Mouse (Mus musculus) lung, postnatal 10 days (tissue): Measurements from ENCODE around the gene Entpd8.
A peak's percentile ranks its signal among the peaks of the same experiment; 100 is the strongest.

ENCODE experiments used
- DNase-seq: peaks from one replicate; pipeline ENCODE4 v3.0.0; 2021

Entpd8 gene

GRCm38 (mm10) chr2:25080076-25080475, at the start of gene Entpd8:
Entpd8 (plus strand) TSS chr2:25080304.
- DNase-seq = no peak

DNA sequence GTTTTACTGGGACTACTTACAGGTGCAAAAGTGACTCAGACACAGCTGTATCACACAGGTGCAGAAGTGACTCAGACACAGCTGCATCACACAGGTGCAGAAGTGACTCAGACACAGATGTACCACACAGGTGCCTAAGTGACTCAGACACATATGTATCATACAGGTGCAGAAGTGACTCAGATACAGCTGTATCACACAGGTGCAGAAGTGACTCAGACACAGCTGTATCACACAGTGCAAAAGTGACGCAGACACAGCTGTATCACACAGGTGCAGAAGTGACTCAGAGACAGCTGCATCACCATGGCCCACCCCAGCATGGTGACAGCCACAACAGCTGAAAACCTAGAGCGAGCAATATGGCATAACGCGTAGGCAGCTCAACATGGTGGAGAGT, 45.1 kb upstream of the Entpd8 start:
- no peak for DNase-seq

DNA sequence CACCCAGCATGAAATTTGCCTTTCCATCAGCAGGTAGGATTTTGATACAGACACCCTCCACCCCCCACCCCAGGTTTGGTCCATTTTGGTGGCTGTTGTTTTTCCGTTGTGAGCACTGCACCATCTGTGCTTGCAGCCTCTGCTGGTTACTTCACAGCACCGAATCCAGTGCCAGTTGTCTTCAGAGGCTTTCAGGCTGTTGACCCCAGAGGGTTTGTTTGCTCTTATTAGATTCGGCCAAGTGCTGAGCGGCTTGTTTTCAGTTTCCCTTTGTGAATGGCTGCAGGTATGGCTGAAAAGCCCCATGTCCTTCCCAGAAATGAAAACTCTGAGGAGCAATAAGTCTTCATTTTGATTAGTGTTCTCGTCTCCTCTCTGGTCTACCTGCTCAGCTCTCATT, 40.0 kb upstream of the Entpd8 start:
- DNase-seq = no peak

- no peak for DNase-seq
These were observed 29.2 kb upstream of the Entpd8 start for GRCm38 (mm10) chr2:25050921-25051320.

DNA sequence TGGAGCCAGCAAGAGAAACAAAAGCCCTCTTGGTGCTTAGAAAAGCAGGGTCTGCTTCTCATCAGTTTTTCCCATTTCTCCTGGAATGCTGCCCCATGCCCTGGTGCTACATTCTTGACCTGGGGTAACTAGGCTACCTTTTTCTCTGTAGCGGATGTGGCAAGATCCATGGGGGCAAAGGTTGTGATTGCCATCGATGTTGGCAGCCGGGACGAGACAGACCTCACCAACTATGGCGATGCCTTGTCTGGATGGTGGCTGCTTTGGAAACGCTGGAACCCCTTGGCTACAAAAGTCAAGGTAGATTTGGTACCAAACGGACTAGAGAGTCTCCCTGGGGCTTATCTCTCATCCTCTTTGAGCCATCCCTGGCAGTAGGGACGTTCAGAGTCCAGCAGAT, 28.7 kb upstream of the Entpd8 start:
- no peak for DNase-seq

DNA sequence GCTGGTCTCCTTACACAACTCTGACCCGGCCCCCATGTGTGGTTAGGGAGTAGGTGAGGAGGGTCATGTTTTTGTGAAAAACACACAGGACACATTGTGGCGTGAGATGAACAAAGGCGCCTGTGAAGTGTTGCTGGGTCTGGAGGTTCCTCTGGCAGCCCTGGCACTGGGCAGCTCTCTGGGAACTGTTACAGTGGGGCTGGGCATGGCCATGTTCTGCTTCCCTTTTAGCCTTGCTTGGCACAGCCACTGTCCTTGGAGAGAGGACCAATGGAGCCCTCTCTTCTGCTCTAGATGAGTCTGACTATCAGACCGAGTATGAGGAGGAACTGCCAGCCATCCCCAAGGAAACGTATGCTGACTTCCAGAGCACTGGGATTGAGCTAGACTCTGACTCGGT, 27.0 kb upstream of the Entpd8 start:
- no peak for DNase-seq

DNA sequence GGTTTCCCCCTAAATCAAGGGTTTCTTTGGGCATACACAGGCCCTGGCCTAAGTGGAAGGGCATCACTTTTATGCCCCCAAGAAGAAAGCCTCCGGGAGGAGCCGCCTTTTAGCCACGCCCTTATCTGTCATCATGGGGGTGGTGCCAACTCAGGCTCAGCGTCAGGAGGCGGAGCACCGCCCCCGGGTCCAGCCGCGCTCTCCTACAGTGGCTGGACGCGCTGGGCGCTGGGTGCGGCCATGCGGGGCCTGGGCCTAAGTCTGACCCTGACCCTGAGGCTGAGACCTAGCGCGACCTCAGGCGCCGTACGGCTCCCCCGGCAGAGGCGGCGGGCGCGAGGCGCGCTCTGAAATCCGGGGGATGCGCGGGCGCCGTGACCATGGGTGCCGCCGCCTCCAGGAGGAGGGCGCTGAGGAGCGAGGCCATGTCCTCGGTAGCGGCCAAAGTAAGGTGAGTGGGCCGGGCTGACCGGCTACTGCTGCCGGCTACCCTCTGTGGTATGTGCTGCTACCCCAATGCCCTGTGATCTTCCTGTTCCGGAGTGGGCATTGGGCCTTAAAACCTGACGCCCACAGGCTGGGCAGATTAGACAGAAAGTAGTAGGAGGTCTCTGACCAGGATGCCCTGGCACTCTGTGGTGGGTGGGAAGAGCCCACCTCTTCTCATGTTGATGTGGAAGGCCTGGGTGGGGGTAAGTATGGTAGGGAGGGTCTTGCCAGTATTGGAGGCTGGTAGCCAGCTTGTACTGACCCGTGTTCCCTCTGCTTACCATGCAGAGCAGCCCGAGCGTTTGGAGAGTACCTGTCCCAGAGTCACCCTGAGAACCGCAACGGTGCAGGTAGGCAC, 25.7 kb upstream of the Entpd8 start, which contains the start of gene Nsmf:
Gene Nsmf, plus strand, starts transcription at position 135 of the 847 bp plus-strand sequence.
- DNase-seq = peak; percentile 95

DNA sequence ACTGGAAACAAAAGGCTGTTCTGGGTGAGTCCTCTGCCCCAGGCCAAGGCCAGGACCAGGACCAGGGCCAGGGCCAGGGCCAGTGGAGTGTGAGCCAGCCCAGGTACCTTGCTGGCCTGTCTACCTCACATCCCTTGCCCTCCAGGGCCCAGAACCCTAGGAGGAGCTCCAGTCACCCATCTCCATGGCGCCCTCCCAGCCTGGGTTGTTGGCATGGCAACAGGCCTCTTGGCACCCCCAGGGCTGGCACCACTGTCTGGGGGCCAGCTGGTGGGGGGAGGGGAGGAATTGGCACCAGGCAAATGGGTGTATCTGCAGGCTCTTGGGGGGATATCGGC, 25.1 kb upstream of the Entpd8 start:
- peak; percentile 30 for DNase-seq

GRCm38 (mm10) chr2:25055409-25056155, 24.5 kb upstream of the Entpd8 start:
- no peak for DNase-seq

- no peak for DNase-seq
These were observed 21.2 kb upstream of the Entpd8 start for GRCm38 (mm10) chr2:25058926-25059325.

DNA sequence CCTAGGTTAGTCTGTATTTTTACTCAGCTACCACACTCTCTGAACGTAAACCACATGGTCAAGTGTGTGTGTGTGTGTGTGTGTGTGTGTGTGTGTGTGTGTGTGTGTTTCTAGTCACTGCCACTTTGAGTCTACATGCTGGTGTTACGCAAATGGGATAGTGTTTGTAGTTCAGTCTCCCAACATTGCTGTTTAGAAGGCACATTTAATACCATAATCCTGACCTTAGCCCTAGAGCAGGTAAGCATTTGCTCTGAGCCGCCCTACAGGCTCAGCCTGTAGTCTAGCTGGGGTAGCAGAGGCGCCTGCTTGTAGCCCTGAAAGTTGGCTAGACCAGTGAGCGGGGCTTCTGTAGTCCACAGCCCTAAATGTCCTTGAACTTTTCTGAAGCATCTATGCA, 16.6 kb upstream of the Entpd8 start:
- no peak for DNase-seq

DNA sequence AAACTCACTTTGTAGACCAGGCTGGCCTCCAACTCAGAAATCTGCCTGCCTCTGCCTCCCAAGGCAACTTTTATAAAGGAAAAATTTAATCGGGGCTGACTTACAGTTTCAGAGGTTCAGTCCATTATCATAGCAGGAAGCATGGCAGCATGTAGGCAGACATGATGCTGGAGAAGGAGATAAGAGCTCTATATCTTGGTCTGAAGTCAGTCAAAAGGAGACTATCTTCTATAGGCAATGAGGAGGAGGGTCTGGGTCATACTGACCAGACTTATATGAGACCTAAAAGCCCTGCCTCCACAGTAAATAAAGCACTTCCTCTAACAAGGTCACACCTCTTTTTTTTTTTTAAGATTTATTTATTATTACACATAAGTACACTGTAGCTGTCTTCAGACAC, 15.8 kb upstream of the Entpd8 start:
- DNase-seq = no peak

GRCm38 (mm10) chr2:25065537-25065936, 14.6 kb upstream of the Entpd8 start:
- no peak for DNase-seq

DNA sequence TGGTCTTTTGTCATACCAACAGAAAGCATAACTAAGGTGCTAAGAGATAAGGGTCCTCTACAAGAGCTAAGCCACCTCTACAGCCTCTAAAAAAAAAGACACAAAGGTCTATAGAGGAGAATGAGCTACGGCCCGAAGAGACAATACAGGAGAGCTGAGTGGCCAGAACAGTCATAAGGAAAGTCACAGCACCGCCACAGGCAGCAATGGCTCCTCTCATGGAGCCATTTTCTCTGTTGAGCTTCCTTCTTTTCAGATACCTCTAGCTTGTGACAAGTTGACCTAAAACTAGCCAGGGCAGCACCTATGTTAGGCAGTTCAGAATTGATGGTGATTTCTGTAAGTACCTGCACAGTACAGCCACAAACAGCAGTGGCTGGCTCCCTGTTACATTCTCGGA, 13.6 kb upstream of the Entpd8 start:
- DNase-seq = no peak

GRCm38 (mm10) chr2:25069537-25069936, 10.6 kb upstream of the Entpd8 start:
- DNase-seq = no peak

GRCm38 (mm10) chr2:25072398-25072797, 7.7 kb upstream of the Entpd8 start:
- DNase-seq = no peak

DNA sequence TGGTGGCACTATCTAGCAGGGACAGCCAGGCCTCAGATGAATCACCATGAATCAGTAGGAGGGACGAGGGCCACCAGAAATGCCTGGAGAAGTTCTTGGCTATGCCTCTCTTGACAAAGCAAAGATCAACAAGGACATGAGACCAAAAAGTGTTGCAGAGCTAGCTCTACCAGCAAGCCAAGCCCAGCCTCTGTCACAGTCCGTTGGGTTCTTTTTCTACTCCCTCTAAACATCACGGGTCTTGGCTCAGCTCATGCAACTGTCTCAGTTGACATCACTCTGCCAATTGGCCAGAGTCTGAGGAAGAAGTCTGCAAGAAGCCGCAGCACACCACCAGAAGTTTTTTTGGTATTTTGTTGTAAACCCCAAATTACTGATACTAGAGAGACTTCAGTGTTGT, 4.6 kb upstream of the Entpd8 start:
- DNase-seq = peak; percentile 67

DNA sequence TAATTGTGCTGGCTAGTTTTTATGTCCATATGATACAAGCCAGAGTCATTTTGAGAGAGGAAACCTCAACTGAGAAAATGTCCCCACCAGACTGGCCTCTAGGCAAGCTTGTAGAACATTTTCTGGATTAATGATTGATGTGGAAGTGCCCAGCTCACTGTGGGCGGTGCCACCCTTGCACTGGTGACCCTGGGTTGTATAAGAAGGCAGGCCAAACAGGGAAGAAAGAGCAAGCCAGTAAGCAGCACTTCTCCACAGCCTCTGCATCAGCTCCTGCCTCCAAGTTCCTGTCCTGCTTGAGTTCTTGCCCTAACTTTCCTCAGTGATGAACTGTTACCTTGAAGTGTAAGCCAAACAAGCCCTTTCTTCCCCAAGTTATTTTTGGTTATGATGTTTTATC, 1.1 kb upstream of the Entpd8 start:
- DNase-seq = no peak

DNA sequence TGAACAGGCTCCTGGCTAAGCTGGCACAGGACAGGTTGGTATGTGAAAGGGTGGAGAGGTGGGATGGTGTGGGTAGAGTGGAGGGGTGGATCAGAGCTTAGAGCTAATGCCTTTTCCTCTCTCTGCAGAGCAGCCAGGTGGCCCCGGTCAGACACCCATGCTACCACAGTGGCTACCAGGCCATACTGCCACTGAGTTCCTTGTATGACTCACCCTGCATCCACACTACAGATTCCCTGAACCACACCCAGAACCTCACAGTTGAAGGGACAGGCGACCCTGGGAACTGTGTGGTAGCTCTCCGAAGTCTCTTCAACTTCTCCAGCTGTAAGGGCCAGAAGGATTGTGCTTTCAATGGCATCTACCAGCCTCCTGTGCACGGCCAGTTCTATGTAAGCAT, 3.6 kb downstream of the Entpd8 start:
- DNase-seq = no peak

GRCm38 (mm10) chr2:25085571-25085970, 5.5 kb downstream of the Entpd8 start:
- DNase-seq = no peak

GRCm38 (mm10) chr2:25087842-25088241, 7.7 kb downstream of the Entpd8 start:
- DNase-seq = no peak

DNA sequence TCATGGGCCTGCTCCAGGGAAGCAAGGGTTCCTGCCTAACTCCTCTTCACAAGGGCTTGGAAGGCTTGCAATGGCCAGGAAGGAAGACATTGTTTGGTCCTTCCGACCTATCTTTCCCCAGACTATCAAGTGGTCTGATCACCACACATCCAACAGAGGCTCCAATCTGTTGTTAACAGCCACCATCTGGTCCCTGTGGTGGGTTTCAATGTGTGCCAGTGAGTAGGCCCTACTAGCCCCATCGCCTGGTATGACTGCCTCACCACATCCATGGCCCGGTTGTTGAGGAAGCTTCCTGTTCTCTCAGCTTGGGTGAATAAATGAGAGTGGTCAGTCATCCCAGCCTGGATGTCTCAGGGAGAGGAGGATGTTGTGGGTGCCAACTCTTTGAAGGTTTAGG, 8.5 kb downstream of the Entpd8 start:
- no peak for DNase-seq

GRCm38 (mm10) chr2:25094785-25095108, 14.6 kb downstream of the Entpd8 start:
- no peak for DNase-seq

GRCm38 (mm10) chr2:25095109-25095850, 15.2 kb downstream of the Entpd8 start, which contains the start of gene Noxa1:
Noxa1 (minus strand) TSS chr2:25095149.
- no peak for DNase-seq
